16 mouse cellular contexts compared by ENCODE assay signal in genomic region chr1:55682676-55683075, GRCm38 (mm10).
DNase-seq lines count a peak whose midpoint lies in the region; TF ChIP-seq lines count a peak whose summit lies in the region.
"Had no signal": no experiment of that assay in that cellular context is flagged by ENCODE, and none has a peak within 500 bp of the region (broad histone marks: within the 10 kb centered on the region; RNA-seq: fewer than 3 reads in every experiment).

No protein-coding gene starts in this region.

- TF ChIP-seq CTCF in gastrocnemius, adult 2 months (IDR thresholded peaks at IDR 0.05): no peak

- peak; percentile 52 for DNase-seq in gastrocnemius, adult 18-20 months (ENCODE audit: low spot score)
- no peak for DNase-seq in gastrocnemius, postnatal 4 days (ENCODE audit: low spot score in 2 of 2)
- peak; percentile 56 for DNase-seq in gastrocnemius, adult 2 months
- no peak for DNase-seq in gastrocnemius, postnatal 14 days
- peak; percentile 7 to 31 for DNase-seq in gastrocnemius, adult 8-10 months (ENCODE audit: low spot score in 2 of 2)
- no peak for DNase-seq in gastrocnemius, postnatal 10 days
- DNase-seq: adrenal gland, adult 2 months; adrenal gland, adult 8-10 months; adrenal gland, postnatal 10 days; adrenal gland, postnatal 14 days; adrenal gland, postnatal 25 days; adrenal gland, postnatal 36 days; B cell, adult 2 months; cerebellum, adult 11 months; cerebellum, adult 11-12 months; cerebellum, adult 18-20 months had no signal

- H3K27ac ChIP-seq in gastrocnemius, adult 2 months: peak overlapping the region; percentile 64

- intact Hi-C loops in gastrocnemius, adult 2 months (cut with DNase I): no loop called here
- intact Hi-C loops in gastrocnemius, postnatal 14 days (cut with DNase I; ENCODE audit: low total_unique reads): no loop called here

- H3K4me3 ChIP-seq in gastrocnemius, adult 2 months: no peak overlapping the region

Comparison
In these comparisons a context has a peak if more than half of its experiments do, and no peak if none do; other contexts are left out.
1. DNase-seq: peak in gastrocnemius, adult 18-20 months (single experiment), gastrocnemius, adult 2 months (single experiment) and gastrocnemius, adult 8-10 months (2 of 2); none in gastrocnemius, postnatal 4 days (0 of 2), gastrocnemius, postnatal 14 days (single experiment) and gastrocnemius, postnatal 10 days (single experiment).